Mouse (Mus musculus) hindbrain, embryonic 16.5 days (tissue): ENCODE data around the gene Tmeff2. TPM values are rescaled to one million over a fixed set of nuclear protein-coding genes. Genes with fewer than 3 reads are reported as not detected.

ENCODE experiments used
- ATAC-seq: fragments of 200-750 bp; cut with Nextera tagmentation; 2 replicates; pipeline ENCODE4 v1.8.0; 2017; ENCODE audit warnings: moderate TSS enrichment, moderate library complexity
- H3K27ac ChIP-seq: fragments of 300-500 bp; sonication (generic); 2 replicates; pipeline ENCODE4 v1.5.1; 2014; ENCODE audit warnings: low read depth, mild to moderate bottlenecking, control low read depth, low read length, moderate library complexity
- H3K27me3 ChIP-seq: fragments of 300-500 bp; sonication (generic); replicated peaks from 2 replicates; pipeline ENCODE4 v1.6.1; 2014; ENCODE audit warnings: low read length; ENCODE audit not compliant: control insufficient read depth, insufficient read depth
- H3K36me3 ChIP-seq: fragments of 300-500 bp; sonication (generic); 2 replicates; pipeline ENCODE4 v1.6.1; 2014; ENCODE audit warnings: mild to moderate bottlenecking, low read length, moderate library complexity, mixed read lengths; ENCODE audit not compliant: control insufficient read depth, insufficient read depth
- H3K4me1 ChIP-seq: fragments of 300-500 bp; sonication (generic); 2 replicates; pipeline ENCODE4 v1.6.1; 2014; ENCODE audit warnings: low read depth, low read length; ENCODE audit not compliant: control insufficient read depth, insufficient read depth
- H3K4me2 ChIP-seq: fragments of 300-500 bp; sonication (generic); 2 replicates; pipeline ENCODE4 v1.6.1; 2014; ENCODE audit warnings: mild to moderate bottlenecking, low read length, control low read depth, moderate library complexity
- H3K4me3 ChIP-seq: fragments of 300-500 bp; sonication (generic); 2 replicates; pipeline ENCODE4 v1.5.1; 2014; ENCODE audit warnings: mild to moderate bottlenecking, low read length, control low read depth, moderate library complexity
- H3K9ac ChIP-seq: fragments of 300-500 bp; sonication (generic); 2 replicates; pipeline ENCODE4 v1.6.1; 2014; ENCODE audit warnings: low read depth, mild to moderate bottlenecking, control low read depth, low read length, moderate library complexity
- H3K9me3 ChIP-seq: fragments of 300-500 bp; sonication (generic); 2 replicates; pipeline ENCODE4 v1.6.1; 2014; ENCODE audit warnings: mild to moderate bottlenecking, low read length, moderate library complexity; ENCODE audit not compliant: control insufficient read depth
- WGBS: fragments of 180-500 bp; shearing (Covaris S2); extraction: QIAGEN DNeasy Blood & Tissue Kit; methylation state at CpG from one replicate; pipeline ENCODE4 v1.1.7; 2014; 5-methylcytosine and 5-hydroxymethylcytosine counted together
- polyA plus RNA-seq: library from polyadenylated mRNA; unstranded; fragments of >200 nt; fragmentation: Nextera tagmentation; extraction: Ambion mirVana; gene quantifications from 2 replicates; pipeline ENCODE4 v1.2.1, GENCODE M21; 2015

Gene Tmeff2
- polyA plus RNA-seq, 1 experiment from 2014 or later: 69.4 TPM

DNA sequence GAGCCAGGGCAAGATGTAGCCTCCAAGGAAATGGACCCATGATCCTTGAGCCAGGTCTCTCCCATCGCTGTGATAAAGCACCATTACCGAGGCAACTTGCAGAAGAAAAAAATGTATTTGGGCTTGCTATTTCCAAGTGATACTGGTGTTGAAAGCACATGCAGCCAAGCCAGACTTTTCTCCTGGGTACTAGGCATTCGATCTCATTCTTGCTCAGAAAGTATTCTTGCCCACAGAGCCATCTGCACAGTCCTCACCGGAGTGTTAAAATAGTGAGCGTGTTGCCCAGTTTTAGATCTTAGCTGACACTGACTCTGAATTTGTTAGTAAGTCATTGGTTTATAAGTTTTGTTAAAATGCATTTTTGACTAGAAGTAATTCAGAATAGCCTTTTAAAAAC lies 215.3 kb downstream of the Tmeff2 start:
- Histone ChIP-seq H3K27ac (no peak overlapping the region), H3K9ac (no peak overlapping the region), H3K36me3 (no peaks in the 10 kb centered on the region), H3K4me2 (no peak overlapping the region), H3K9me3 (no peaks in the 10 kb centered on the region), H3K4me1 (no peaks in the 10 kb centered on the region), H3K4me3 (no peak overlapping the region), H3K27me3 (no peaks in the 10 kb centered on the region)
- WGBS: 80% methylated on average over 5 of the region's 5 CpGs
- no peak for ATAC-seq

DNA sequence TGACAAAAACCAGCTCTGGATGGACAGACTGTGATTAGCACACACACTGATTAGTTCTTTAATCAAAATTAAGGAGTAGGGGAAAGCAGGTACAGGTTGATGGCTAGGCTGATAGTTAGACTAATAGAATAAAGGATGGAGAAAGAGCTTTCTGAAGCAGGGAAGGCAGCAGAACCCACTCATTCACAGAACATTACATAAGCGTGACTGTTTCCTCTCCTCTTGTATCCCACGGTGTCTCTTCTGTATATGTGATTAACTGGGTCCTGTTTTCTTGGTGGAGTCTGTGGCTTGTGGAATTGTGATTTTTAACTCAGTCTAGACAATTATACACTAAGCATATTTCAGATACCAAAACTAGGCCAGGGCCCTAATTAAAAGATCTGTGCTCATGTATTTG lies 217.4 kb downstream of the Tmeff2 start:
- no peak overlapping the region for H3K4me2 ChIP-seq
- 81% methylated on average over 2 of the region's 2 CpGs for WGBS
- no peak for ATAC-seq
- no peaks in the 10 kb centered on the region for H3K4me1 ChIP-seq
- H3K9ac ChIP-seq: no peak overlapping the region
- no peak overlapping the region for H3K4me3 ChIP-seq
- no peaks in the 10 kb centered on the region for H3K36me3 ChIP-seq
- no peaks in the 10 kb centered on the region for H3K27me3 ChIP-seq
- no peak overlapping the region for H3K27ac ChIP-seq
- H3K9me3 ChIP-seq: no peaks in the 10 kb centered on the region

DNA sequence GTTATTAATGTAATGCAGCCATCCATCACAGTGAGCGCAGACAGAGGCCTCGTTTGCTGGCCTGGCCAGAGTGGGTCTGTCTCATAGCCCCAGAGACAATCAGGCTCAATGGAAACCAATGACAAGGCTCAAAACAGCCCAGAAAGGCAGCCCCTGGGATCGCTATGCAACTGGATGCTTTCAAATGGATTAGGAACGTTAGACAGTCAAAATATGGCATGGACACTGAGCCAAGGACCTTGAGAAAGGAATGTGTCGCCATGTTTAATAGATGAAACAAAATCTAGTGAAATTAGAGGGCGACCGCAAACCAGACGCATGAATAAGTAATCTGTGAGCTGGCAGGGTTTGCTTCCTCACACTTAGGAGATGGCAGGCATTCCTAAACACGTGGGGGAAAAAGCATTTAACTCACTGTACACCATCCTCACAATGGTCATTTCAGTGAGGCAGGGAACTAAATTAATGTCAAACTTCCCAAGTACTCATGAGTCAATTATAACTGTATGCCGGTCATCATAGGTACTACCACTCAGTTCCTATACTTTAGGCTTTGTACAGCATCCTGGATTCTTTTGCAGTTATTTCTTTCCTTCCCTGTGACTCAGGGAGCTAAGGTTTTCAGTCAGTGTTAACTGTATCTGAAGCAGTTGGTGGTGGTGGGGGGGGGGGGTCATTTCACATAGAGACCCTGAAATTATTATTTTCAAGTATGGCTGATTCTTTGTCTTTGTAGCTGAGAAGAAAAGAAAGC lies 225.4 kb downstream of the Tmeff2 start:
- peak; percentile 54 for ATAC-seq
- 46% methylated on average over 10 of the region's 10 CpGs for WGBS
- no peak overlapping the region for H3K27ac ChIP-seq
- H3K4me1 ChIP-seq: peaks cover 4% of the 10 kb centered on the region
- H3K4me3 ChIP-seq: no peak overlapping the region
- H3K9me3 ChIP-seq: no peaks in the 10 kb centered on the region
- H3K36me3 ChIP-seq: no peaks in the 10 kb centered on the region
- no peak overlapping the region for H3K4me2 ChIP-seq
- no peak overlapping the region for H3K9ac ChIP-seq
- no peaks in the 10 kb centered on the region for H3K27me3 ChIP-seq

DNA sequence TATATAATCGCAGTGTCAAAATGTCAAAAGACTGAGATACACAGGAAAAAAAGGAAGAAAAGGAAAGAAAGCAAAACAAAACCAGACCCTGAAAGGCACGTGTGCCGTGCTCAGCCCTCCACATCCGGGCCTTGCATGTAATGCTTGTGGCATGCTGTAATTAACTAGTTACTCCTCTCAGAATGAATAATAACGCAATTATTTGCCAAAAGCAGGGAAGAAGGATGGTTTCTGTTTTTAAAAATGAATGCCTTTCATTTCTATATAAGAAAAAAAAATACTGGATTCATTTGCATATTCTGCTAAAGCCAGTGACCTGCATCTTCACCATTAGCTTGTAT lies 225.9 kb downstream of the Tmeff2 start:
- H3K9me3 ChIP-seq: no peaks in the 10 kb centered on the region
- H3K4me1 ChIP-seq: peaks cover 4% of the 10 kb centered on the region
- H3K27ac ChIP-seq: no peak overlapping the region
- 45% methylated on average over 5 of the region's 5 CpGs for WGBS
- no peak overlapping the region for H3K9ac ChIP-seq
- no peaks in the 10 kb centered on the region for H3K27me3 ChIP-seq
- no peak for ATAC-seq
- H3K4me3 ChIP-seq: no peak overlapping the region
- H3K36me3 ChIP-seq: no peaks in the 10 kb centered on the region
- no peak overlapping the region for H3K4me2 ChIP-seq

DNA sequence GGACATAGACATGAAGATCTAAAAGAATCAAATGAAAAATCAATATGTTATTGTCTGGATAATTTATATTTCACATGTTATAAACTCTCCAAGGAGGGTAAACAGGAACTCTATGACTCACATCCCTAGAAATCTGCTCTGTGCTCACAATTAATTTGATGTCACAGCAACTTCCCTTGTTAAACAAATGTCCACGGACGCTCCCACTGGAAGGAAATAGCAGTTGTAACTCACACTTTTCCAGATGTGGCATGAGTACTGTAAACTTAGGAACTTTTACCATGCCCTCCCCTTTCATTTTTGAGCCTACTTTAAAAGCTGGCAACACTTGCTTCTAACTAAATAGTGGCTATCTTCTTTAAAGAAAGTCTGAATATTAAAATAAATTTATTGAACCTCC lies 236.3 kb downstream of the Tmeff2 start:
- no peaks in the 10 kb centered on the region for H3K27me3 ChIP-seq
- H3K36me3 ChIP-seq: no peaks in the 10 kb centered on the region
- H3K27ac ChIP-seq: no peak overlapping the region
- no peaks in the 10 kb centered on the region for H3K4me1 ChIP-seq
- H3K9me3 ChIP-seq: no peaks in the 10 kb centered on the region
- whole genome bisulfite sequencing: 73% methylated on average over 2 of the region's 2 CpGs
- H3K9ac ChIP-seq: no peak overlapping the region
- no peak overlapping the region for H3K4me3 ChIP-seq
- no peak overlapping the region for H3K4me2 ChIP-seq
- ATAC-seq: no peak

DNA sequence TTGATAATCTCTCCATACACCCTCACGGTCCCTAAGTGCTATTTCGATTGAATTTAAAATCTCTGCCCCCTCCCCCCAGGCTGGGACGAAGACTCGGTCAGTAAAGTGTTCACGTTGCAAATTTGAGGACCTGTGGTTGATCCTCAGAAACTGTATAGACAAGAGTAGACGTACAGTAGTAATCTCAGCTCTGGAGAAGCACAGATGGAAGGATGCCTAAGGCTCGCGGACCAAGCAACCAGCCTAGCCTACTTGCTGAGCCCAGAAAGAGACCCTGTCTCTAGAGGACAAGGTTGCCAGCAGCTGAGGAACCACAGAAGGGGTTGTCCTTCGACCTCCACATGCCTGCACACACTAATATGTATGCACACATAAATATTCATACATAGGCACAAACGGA lies 239.2 kb downstream of the Tmeff2 start:
- no peak overlapping the region for H3K9ac ChIP-seq
- no peak for ATAC-seq
- H3K4me1 ChIP-seq: no peaks in the 10 kb centered on the region
- 87% methylated on average over 10 of the region's 10 CpGs for WGBS
- no peaks in the 10 kb centered on the region for H3K9me3 ChIP-seq
- no peak overlapping the region for H3K4me3 ChIP-seq
- no peak overlapping the region for H3K4me2 ChIP-seq
- H3K36me3 ChIP-seq: no peaks in the 10 kb centered on the region
- no peak overlapping the region for H3K27ac ChIP-seq
- H3K27me3 ChIP-seq: no peaks in the 10 kb centered on the region

DNA sequence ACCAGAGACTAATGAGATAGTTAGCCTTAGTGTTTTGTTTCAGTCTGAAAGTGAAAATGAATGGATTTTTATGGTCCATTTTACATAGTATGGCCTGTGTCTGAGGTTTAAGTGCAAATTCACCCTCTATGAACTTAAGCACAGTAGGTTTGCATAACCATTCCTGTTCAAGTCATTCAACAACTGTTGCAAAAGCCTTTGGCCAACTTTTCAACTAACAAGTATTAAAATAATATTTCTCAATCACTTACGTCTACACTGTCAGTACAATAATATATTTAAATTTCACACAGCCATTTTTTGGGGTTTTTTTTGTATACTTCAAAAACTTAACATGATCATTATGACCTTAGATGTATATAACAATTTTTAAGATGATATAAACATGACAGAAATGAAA lies 240.9 kb downstream of the Tmeff2 start:
- Histone ChIP-seq H3K9ac (no peak overlapping the region), H3K9me3 (no peaks in the 10 kb centered on the region), H3K4me2 (no peak overlapping the region), H3K27me3 (no peaks in the 10 kb centered on the region), H3K4me1 (no peaks in the 10 kb centered on the region), H3K36me3 (no peaks in the 10 kb centered on the region), H3K27ac (no peak overlapping the region), H3K4me3 (no peak overlapping the region)
- WGBS: 95% methylated on average over 1 of the region's 1 CpGs
- no peak for ATAC-seq

DNA sequence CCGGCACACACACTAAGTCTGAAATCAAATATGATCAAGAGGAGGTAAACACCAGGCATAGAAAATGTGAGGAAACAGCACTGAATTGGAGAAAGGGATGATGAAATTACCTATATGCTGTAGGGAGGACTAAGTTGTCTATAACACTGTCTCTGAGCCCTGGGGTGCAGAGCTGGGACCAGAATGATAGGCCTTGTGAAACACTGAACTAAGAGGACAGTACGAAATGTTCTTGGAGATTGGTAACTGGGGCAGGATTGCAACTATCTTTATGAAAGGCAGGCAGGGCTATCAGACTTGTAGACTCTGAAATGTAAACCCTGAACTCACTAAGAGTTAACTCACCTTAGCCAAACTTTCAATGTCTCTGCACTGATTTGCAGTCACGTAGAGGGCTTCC lies 242.3 kb downstream of the Tmeff2 start:
- H3K36me3 ChIP-seq: no peaks in the 10 kb centered on the region
- WGBS: 81% methylated on average over 3 of the region's 3 CpGs
- no peak overlapping the region for H3K27ac ChIP-seq
- H3K9me3 ChIP-seq: no peaks in the 10 kb centered on the region
- H3K9ac ChIP-seq: no peak overlapping the region
- no peaks in the 10 kb centered on the region for H3K4me1 ChIP-seq
- no peak overlapping the region for H3K4me2 ChIP-seq
- no peaks in the 10 kb centered on the region for H3K27me3 ChIP-seq
- H3K4me3 ChIP-seq: no peak overlapping the region
- ATAC-seq: no peak

DNA sequence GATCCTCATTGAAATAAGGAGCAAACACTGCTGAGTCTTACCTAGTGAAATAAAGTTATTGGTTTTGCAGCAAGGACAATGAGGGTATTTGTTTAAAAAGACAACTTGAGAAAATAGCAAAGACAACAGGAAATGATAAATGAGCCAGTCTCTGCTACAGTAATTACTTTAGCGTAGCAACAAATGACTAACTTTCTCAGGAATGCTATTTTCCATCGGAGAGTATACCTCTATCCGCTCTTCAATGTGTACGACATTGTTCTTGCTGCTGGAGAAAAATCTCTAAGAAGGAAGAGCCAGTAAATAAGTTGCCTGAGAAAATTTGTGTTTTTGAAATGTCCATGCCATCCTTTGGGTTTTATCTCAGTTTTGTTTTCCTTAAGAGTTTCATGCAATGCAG lies 245.2 kb downstream of the Tmeff2 start:
- no peak overlapping the region for H3K4me2 ChIP-seq
- H3K36me3 ChIP-seq: no peaks in the 10 kb centered on the region
- H3K27me3 ChIP-seq: no peaks in the 10 kb centered on the region
- no peak overlapping the region for H3K4me3 ChIP-seq
- WGBS: 67% methylated on average over 4 of the region's 4 CpGs
- 0 out of 2 replicates have a peak, but pooled peaks cover 3% of the 10 kb centered on the region for H3K4me1 ChIP-seq
- H3K9me3 ChIP-seq: no peaks in the 10 kb centered on the region
- no peak overlapping the region for H3K9ac ChIP-seq
- H3K27ac ChIP-seq: no peak overlapping the region
- no peak for ATAC-seq
